Mouse (Mus musculus) kidney, postnatal 14 days (tissue): ENCODE results near the gene Naaladl2.
"Not testable (repeated sequence)": the region's sequence is repeated elsewhere in the genome, so short reads cannot be mapped to it uniquely, and the experiment has no call there.

Experiments
- DNase-seq: peaks from one replicate; pipeline ENCODE4 v3.0.0; 2022; ENCODE audit warnings: mixed read lengths

Gene Naaladl2

DNA sequence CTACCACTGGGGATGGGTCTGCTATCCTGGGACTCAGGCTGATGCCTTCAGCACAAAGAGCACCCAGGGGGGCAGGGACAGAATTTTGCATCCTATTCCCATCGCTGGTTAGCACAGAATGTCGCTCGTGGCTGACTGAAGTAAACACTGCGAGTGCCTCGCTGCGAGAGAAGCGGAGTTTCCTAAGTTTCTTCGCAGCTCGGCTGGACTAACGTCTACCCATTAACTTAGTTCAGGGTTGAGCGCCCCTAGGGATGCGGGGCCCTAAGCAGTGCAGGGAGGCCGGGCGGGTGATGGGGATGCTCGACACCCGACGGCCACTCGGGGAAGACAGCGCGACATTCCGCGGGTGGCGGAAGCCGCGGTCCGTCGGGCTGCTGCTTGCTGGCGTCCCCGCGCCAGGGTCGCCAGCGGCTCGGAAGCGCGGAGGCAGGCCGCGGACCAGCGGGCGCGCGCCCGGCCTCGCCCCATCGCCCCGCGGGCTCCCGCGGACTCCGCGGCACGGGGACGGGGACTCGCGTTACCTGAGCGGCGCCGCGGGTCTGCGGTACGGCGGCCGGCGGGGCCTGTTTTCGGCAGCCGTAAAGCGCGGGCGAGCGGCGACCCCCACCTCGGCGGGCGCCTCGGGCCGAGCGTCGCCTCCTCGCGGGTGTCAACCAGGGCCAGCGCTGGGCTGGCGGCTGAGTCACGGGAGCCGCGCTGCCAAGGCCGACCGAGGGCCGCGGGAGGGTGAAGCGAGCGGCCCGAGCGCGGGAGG is at the start of gene Naaladl2:
Gene Naaladl2, minus strand, starts transcription at position 707 of the 757 bp plus-strand sequence.
- DNase-seq = peak; percentile 59

DNA sequence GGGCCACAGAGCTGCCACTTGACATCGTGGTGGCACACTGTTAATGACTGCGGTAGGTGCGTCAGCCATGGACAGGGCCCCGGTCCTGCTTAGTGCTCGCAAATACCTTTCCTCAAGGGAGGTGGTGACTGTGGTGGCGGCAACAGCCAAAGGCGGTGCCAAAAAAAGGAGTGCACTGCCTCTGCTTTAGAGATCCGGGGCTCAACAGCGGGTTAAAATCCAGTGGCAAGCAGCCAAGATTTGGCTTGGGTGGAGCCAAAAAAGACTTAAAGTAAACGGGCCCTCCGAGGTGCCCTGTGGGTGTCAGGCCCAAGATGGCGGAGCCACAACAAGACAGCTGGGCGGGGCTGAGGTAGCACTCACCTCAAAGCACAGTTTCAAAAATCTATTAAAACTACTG is 7.7 kb upstream of the Naaladl2 start:
- no peak for DNase-seq

DNA sequence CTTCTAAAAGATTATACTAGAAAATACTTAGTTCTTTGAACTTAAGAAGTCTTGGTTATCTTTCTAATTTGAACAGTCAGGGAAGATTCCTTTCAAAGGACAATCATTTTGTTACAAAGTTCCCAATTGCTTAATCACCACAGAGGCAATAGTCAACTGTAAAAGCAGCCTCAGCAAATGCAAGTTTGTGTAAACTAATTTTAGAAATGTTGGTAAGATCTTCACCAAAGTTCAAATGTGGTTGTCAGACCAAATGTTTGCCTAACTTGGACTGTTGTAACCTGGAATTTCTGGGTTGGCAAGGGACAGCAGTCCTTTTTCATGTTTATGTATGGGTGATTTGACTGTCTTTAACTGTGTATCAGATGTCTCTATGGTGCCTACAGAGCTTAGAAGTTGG is 3.2 kb upstream of the Naaladl2 start:
- no peak for DNase-seq

DNA sequence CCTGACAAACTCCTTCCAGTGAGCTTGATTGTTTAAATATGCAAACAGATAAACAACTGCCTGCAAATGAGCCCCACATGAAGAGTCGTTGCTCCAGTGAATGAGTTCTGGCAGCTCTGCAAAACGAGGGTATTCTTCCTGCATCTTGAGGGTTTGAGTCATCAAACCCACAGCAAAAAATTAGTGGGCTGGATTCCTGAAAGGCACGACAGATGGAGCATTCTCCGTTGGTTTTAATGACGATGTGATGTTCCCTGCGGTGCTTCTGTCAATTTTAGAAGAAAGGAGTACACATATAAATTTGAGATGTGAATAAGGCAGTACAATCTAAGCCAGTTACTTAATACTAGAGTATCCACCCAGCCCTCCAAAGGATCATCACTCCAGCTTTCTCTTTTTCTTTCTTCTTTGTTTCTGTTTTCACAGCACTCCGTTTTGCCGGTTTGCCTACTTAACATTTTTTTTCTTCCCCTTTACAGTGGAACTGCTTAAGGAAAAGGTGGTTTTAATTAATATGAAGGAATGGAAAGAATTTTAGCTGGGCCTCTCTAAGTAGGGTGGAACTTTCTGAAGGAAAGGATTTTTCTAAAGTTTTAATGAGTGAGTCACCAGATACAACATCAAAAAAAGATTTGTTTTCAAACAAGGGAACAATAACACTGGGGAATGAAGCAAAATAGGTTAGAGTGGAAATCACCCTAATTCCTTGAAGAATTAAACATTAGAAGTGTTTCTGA is 1.1 kb upstream of the Naaladl2 start:
- no peak for DNase-seq

DNA sequence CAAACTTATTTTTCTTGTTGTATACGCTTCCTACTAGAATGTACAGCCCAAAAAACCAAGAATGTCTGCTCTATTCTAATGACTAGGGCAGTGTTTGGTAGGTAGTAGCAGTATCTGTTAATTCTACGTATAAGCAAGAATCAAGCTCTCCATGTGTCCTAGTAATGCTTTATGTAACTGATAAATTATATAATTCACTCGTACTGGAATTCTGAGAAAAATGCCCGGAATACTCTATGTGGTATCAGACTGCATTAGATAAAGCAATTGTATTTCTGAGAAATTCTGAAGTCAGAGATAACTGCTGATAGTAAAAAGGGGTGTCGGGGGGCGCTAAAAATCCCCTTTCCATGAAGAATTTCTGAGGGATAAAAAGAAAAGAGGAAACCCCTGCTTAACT is 950 bp downstream of the Naaladl2 start:
- no peak for DNase-seq

DNA sequence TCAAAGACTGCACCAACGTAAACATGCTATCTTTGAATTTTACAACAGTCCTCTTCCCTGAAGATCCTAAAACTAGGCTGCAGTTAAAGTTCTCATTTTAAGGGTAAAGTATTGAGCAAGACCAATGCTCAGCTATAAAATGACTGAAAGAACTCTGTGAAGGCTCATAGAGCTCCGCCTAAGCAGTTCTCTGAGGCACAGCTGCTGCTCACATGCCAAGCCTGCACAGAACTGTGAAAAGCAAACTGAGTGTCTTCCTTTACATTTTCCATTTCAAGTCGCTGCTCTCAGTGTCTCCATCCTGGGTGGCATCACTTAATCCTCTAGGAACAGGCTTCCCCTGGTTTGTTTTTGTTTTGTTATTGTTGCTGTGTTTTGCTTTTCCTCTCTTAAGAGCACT is 12.2 kb downstream of the Naaladl2 start:
- no peak for DNase-seq

DNA sequence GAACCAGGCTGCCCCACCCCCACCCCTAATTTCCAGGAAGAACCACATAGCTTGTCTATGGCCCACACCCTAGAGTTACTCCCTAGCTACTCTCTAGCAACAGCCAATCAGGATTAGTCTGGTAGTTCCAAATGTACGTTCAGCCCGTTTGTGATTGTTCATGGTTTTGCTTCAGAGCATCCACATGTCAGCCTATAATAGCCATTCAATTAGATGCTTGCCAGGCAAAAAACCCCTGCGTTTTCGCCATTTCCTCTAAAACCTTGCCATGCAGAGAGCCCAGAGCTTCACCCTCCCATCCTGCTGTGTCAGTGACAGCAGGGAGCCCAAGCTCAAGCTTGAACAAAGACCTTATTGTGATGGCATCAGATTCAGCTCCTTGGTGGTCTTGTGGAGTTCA is 16.2 kb downstream of the Naaladl2 start:
- no peak for DNase-seq

DNA sequence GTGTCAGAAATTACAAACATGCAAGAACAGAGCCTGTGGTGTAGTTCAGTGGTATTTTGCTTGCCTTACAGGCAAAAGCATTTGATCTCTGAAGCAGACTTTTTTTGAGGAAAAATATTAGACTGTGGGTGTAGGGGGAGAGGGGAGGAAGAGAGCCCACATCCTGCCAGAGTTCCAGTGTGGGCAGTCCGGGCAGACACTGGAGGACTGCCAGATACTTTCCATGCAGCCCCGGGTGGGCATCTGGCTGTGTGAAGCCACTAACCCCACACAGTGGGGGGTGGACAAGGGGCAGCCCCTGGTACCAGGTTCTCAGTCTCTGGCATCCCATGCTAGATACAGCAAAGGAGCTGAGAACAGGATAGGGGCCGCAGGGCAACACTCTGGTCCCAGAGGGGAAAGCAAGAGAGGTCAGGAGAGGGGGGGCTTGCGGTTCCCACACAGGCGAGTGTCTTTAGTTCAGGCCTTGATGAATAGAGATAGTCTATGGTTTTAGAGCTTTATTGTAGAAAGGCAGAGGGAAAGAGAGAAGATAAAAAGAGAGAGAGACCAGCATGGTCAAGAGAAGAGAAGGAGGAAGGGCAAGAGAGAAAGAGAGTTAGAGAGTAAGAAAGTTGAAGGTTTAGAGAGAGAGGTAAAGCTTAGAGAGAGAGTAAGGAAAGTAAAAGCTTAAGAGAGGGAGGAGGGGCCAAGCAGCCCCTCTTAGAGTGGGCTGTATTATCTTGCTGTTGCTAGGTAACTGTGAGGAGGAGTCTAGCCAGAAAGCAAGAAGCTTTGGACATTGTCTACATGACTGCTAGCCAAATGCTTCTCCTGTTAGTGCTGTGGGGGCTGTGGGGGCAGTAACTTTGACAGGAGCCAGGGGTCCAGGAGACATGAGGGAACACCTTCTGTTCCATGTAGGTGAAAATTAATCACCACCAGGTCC is 18.9 kb downstream of the Naaladl2 start:
- no peak for DNase-seq

DNA sequence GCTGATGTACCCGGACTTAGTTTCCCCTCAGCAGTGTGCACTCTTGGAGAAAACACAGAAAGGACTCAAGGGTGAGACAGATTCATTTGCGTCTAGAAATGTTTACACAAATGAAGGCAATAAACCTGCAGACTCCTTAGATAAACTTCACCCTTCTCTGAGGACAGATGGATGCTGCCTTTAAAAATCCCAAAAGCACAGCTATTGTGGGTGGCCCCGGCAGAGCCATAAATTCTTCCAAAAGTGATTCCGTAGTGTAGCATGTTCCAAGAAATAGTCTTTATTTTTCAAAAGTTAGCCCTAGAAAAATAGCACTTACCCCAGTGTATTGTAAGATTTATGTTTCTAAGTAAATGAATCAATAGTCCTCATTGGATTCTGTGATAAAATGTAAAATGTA is 31.0 kb downstream of the Naaladl2 start:
- no peak for DNase-seq

DNA sequence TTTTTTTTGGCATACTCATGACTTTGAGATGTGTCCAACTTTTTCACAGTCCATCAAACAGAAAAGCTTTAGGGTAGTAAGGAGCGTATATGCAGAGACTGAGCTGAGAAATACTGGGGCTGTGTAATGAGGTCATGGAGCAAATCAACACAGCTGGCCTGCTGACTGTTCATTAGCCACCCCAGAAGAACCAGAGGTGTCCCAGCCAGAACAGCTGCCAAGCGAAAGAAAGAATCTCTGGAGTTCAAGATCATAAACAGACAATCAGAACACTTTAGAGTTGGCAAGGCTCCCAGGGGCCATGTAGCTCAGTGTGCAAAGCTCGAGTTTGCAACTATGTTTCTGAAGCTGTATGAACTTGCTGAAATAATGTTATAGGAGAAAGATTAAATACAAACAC is 35.1 kb downstream of the Naaladl2 start:
- DNase-seq = peak; percentile 3

DNA sequence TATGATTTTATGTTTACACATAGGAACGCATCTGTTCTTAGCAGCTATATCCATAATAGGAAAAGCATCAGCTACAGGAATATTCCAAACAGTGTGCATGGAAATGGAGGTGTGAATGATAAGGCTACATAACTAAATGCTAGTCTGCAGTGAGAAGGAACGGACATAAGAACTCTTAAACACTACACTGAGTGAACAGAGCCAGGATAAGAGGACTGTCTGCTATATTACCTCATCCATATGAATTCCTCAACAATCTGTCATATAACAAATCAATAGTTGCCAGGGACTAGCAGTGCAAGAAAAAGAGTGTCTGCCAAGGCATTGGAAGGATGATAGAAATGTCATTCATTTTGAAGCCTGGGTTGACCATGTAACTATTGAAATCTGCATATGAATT is 51.1 kb downstream of the Naaladl2 start:
- DNase-seq = no peak

DNA sequence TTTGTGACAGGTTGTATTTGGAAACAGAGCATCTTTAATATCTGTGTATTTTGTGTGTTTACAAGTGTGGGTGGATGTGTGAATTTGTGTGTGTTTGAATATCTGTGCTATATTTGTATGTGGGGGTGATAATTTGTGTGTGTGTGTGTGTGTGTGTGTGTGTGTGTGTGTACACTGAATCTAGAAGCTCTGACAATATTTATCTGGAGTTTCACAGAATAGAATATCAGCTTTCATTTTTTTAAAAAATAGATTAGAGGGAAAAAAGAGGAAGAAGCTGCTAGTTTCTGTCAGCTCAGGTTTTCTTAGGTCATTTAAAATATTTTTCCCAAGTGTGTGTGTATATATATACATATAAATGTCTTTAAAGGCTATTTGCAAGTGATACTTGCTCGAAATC is 68.3 kb downstream of the Naaladl2 start:
- DNase-seq = no peak

DNA sequence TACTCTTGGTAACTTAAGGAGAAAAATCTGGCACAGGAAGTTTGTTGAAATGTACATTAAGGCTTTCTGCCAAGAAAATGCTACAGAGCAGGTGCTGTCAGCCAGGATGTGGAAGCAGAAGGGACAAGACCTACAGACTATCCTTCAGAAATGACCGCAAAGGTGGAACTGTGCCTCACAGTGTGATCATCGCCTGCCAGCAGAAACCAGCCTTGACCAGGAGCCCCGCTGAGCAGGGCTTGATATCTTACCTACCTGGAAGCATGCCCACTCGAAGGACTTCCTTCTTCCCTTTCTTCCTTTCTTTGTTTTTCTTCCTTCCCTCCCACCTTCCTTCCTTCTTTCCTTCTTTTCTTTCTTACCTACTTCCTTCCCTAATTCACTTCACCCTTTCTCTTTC is 69.8 kb downstream of the Naaladl2 start:
- no peak for DNase-seq

DNA sequence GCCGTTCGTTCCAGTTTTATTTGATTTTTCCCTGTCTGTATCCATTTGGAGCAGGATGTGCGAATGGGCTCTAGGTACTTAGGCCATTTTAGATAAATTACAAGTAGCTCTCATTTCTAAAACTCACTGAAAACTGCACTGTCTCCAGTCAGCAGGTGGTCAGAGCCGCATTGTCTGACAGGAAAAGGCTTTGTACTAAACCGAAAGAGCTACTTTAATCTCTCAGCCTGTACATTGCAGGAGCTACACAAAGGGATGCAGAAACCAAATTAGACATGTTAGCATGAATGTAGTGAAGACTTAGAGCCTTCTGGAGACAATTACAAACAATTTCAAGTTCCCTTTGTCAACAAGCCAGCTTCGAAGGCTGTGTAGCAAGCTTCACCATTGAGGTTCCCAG is 70.2 kb downstream of the Naaladl2 start:
- DNase-seq = no peak

DNA sequence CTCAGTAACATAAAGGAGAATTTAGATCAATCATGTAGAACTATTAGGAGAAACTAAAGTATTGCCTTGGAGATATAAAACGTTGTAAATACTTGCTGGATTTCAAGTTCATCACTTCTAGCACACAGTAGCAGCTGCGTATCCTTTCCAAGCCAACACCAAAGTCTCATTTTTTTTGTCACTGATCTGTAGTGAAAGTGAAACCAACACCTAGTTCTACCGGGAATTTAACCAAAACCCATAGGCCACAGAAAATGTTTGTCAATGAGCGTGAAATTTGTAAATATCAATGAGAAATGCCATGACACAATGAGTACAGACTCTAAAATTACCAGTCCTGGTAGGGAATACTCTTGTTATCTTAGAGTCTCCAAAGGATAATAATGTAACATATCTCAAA is 80.8 kb downstream of the Naaladl2 start:
- DNase-seq = no peak

DNA sequence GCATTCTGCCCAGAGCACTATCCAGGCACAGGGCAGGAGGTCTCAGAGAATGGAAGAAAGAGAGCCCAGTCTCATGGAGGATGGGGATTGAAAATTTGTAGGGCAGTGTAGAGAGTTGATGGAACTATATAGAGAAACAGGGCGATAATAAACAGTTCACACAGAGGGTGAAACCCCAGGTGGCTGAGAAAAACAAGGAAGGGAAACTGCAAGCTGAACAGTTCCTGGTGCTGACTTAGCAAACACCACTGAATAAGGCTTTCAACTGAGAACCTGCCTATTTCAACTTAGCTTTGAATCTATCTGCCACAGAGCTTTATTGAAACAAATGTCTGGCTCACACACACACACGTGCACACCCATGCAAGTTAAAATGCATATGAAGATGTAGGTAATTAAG is 91.1 kb downstream of the Naaladl2 start:
- DNase-seq = no peak

DNA sequence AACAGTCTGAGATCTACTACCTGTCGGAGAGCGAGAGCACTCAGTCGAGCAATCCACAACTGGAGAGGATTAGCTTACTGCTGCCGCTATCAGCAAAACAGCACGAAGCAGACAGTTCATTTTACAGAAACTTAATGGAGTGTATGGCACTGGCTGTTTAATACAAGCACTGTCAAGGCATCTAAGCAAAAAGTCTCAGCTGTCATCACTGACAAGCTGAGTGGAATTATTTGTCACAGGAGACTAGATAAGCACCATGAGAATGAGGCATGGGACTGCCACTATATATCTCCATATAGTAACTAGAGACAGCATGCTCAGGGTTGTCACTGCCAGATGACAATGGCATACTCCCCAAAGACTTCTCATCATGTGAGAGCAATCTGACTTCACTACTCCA is 124.1 kb downstream of the Naaladl2 start:
- DNase-seq = no peak

DNA sequence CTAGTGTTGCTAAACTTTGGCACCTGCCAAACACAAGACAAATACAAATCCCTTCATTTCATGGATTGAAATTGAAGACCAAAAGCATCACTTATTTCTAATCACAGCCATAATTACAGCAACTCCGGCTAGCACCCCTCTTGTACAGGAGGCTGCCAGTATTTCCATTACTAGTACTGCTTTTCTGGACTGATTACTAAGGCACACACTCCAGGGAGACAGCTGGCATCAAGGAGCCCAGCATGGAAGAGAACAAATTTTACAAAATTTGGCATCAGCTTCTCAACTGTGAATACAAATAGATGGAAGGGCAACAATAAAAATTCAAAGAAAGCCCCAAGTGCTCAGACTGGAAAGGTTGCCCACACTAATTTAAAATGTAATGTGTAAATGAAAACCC is 133.3 kb downstream of the Naaladl2 start:
- DNase-seq = no peak

DNA sequence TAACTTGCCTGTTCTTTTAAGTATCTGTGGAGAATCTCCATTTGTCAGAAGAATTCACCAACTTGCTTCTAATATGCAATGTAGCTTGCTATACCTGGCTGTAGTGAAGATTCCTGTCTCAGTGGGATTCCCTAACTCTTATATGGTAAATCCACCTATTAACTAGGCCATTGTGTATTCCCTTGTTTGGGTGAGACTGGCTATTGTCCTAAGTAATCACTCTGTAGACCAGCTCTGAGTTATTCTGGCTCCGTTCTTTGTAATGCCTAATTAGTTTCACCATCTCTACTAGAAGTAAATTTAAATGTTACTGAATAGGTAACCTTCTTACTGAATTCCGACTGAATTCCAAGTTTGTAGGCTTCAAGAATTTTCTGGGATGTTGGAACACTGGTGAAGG is 137.3 kb downstream of the Naaladl2 start:
- not testable (repeated sequence) for DNase-seq

DNA sequence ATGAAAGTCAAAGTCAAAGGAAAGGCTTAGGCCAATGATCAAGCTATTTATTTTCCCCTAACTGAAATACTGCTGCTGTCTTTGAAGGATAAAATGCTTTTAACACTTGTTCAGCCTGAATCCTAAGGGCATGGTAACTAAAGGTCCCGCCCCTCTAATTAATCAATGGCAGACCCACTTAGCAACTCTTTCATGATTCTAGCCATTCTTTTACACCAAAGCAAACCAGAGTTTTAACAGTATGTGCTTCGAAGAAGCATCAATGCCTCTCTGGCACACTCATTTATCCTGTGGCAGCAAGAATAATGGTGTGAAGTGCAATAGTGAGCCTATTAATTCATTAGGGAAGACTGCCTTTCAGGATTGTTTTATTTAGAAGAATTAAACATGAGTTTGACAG is 151.5 kb downstream of the Naaladl2 start:
- no peak for DNase-seq

DNA sequence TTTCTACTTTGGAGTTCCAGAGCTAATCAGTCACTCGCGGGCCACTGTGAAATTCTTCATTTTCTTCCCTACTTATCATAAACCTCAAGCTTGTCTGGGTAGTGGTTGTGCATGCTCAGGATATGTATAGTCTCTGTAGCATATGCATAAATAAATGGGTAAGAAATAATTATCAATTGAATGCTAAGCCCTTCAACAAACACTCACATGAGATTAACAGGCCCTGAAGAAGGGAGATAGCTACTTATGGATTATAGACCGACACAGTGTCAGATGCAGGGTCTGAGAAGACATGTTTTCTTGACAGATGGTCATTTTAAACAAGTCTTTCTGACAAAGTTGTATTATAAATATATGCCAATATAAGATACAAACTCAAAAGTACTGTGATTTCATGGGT is 152.0 kb downstream of the Naaladl2 start:
- no peak for DNase-seq

DNA sequence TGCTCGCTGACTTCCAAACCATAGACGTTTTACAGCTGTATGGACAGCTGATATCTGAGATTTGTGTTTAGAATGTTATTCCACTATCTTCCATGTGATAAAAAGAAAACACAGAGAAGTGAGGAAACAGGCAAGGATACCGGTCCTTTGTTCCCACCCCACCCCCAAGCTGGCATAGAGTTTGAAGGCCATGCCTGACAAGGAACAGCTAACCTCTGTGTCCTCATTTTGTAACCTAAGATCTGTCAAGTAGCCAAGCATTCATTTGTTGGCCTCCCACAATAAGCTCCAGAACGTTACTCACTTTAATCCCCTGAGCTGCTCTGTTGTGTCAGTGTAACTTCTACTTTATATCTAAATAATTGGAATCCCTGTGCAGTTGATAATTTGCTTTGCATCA is 161.9 kb downstream of the Naaladl2 start:
- DNase-seq = no peak

DNA sequence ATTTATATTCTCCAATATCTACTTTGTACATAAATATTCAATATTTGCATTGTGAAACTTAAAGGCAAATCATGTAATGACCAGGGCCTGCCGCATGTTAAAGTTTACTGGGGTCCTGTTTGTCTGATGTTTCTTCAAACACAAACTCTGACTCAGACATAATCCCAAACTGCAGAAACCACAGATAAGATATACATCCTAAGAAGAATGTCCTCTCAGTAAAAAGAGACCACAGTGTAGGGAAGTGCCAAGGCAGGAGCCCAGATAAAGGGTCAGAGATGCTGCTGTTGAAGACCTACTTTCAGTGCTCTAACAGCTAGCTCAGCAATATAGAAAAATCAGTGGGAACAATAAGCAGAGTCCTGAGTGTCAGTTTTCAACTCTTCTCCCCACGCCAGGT is 201.9 kb downstream of the Naaladl2 start:
- no peak for DNase-seq
